Mouse (Mus musculus) forebrain, postnatal 0 days (tissue): ENCODE data around the gene Ccno. TPM values are rescaled to one million over a fixed set of nuclear protein-coding genes. Genes with fewer than 3 reads are reported as not detected.
A peak's percentile ranks its signal among the peaks of the same experiment; 100 is the strongest.

Experiments used
- ATAC-seq: fragments of 200-750 bp; cut with Nextera tagmentation; 2 replicates; pipeline ENCODE4 v1.8.0; 2017; ENCODE audit warnings: mild to moderate bottlenecking, moderate library complexity
- DNase-seq: peaks from one replicate; pipeline ENCODE4 v3.0.0-alpha.2; 2015
- H3K27ac ChIP-seq: fragments of 300-500 bp; sonication (generic); 2 replicates; pipeline ENCODE4 v1.5.1; 2014; ENCODE audit warnings: low read depth, mild to moderate bottlenecking, antibody characterized with exemption, low read length, moderate library complexity, mixed read lengths
- H3K27me3 ChIP-seq: fragments of 300-500 bp; sonication (generic); 2 replicates; pipeline ENCODE4 v1.6.1; 2014; ENCODE audit warnings: mild to moderate bottlenecking, low read length, mixed read lengths; ENCODE audit not compliant: insufficient read depth
- H3K36me3 ChIP-seq: fragments of 300-500 bp; sonication (generic); 2 replicates; pipeline ENCODE4 v1.6.1; 2014; ENCODE audit warnings: mild to moderate bottlenecking, moderate library complexity; ENCODE audit not compliant: insufficient read depth
- H3K4me1 ChIP-seq: fragments of 300-500 bp; sonication (generic); 2 replicates; pipeline ENCODE4 v1.6.1; 2014; ENCODE audit warnings: antibody characterized with exemption; ENCODE audit not compliant: insufficient read depth
- H3K4me2 ChIP-seq: fragments of 300-500 bp; sonication (generic); 2 replicates; pipeline ENCODE4 v1.6.1; 2014; ENCODE audit warnings: low read depth, mild to moderate bottlenecking, moderate library complexity
- H3K4me3 ChIP-seq: fragments of 300-500 bp; sonication (generic); 2 replicates; pipeline ENCODE4 v1.5.1; 2014; ENCODE audit warnings: low read depth, low read length, mixed read lengths
- H3K9ac ChIP-seq: fragments of 300-500 bp; sonication (generic); 2 replicates; pipeline ENCODE4 v1.6.1; 2014; ENCODE audit warnings: mild to moderate bottlenecking
- H3K9me3 ChIP-seq: fragments of 300-500 bp; sonication (generic); 2 replicates; pipeline ENCODE4 v1.6.1; 2016; ENCODE audit warnings: low read length
- CTCF ChIP-seq: sonication (generic); IDR thresholded peaks from 2 replicates; pipeline ENCODE4 v1.5.1; 2016; ENCODE audit warnings: antibody characterized with exemption, control low read depth, low read depth
- WGBS: fragments of 180-500 bp; shearing (Covaris S2); extraction: QIAGEN DNeasy Blood & Tissue Kit; methylation state at CpG from one replicate; pipeline ENCODE4 v1.1.7; 2014; 5-methylcytosine and 5-hydroxymethylcytosine counted together
- polyA plus RNA-seq: library from polyadenylated mRNA; unstranded; fragments of >200 nt; fragmentation: Nextera tagmentation; extraction: Ambion mirVana; gene quantifications from 2 replicates; pipeline ENCODE4 v1.2.1, GENCODE M21; 2015
- total RNA-seq: library from RNA; depleted of rRNA; stranded (reverse); fragments of >200 nt; gene quantifications from 2 replicates; pipeline ENCODE4 v1.2.3, GENCODE M21; 2014; rRNA removed

Ccno gene
- total RNA-seq (3.0 and 6.8 TPM in 2 replicates), polyA plus RNA-seq (2.6 and 3.3 TPM in 2 replicates)

- WGBS, result under 1% methylated on average over 47 of the region's 47 CpGs
- Histone ChIP-seq H3K4me2 (peak within 1 kb of the TSS; percentile 97), H3K36me3 (no peaks in the 10 kb centered on the region), H3K9ac (peak within 1 kb of the TSS; percentile 43), H3K9me3 (no peaks in the 10 kb centered on the region), H3K27me3 (peaks cover 52% of the 10 kb centered on the region), H3K4me3 (peak within 1 kb of the TSS; percentile 56), H3K4me1 (peaks cover 10% of the 10 kb centered on the region), H3K27ac (peak within 1 kb of the TSS; percentile 45; the same call in 1 of the 2 replicates)
- DNase-seq, result peak; percentile 95
- no peak; the same call in none of the 2 replicates for TF ChIP-seq CTCF
- ATAC-seq, result peak; percentile 98
Measured at GRCm38 (mm10) chr13:112987532-112987943, at the start of gene Ccno. Gene Ccno (plus strand): TSS chr13:112987802.

DNA sequence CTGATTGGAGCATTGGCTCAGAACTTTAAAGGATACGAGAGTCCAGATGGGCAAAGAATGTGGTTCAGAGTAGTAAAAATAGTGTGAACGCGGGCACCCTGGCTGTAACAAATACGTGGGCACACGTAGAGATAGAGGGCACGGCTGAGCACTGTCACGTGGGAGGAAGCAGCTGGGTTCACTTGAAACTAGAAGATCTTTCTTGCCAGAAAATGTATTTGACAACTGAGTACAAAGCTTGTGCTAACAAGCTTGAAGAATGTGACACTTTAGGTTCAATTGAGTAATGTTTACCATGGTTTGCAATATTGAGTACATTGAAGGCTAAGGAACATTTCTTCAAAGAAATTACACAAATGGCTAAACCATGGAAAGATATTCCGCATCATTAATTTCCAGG is 49.5 kb upstream of the Ccno start:
- H3K9ac ChIP-seq, result no peak overlapping the region
- peaks cover 67% of the 10 kb centered on the region for H3K36me3 ChIP-seq
- ATAC-seq, result no peak
- H3K4me2 ChIP-seq, result no peak overlapping the region
- no peak for TF ChIP-seq CTCF
- DNase-seq, result no peak
- H3K4me1 ChIP-seq, result no peaks in the 10 kb centered on the region
- H3K9me3 ChIP-seq, result no peaks in the 10 kb centered on the region
- H3K4me3 ChIP-seq, result no peak overlapping the region
- 93% methylated on average over 8 of the region's 8 CpGs for WGBS
- H3K27me3 ChIP-seq, result no peaks in the 10 kb centered on the region
- H3K27ac ChIP-seq, result no peak overlapping the region

DNA sequence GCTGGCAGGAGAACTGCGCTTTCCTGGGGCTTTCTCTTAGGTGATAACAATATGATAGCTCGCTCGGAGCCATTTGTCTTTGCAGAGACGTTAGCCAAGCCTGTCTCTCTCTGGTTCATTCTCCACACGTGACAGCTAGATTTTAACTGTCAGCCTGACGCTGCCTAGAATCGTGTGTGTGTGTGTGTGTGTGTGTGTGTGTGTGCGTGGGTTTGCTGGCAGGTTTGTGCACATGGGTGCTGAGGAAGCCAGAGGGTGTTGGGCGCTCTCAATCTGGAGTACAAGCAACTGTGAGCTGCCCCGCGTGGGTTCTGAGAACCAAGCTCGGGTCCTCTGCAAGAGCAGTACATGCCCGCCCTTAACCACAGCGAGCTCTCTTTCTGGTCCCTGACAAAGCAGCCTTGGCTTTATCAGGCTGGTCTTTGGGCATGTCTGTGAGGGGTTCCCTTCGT is 45.7 kb upstream of the Ccno start:
- no peak overlapping the region for H3K4me2 ChIP-seq
- H3K4me1 ChIP-seq, result no peaks in the 10 kb centered on the region
- no peaks in the 10 kb centered on the region for H3K9me3 ChIP-seq
- no peak for TF ChIP-seq CTCF
- WGBS, result 78% methylated on average over 15 of the region's 15 CpGs
- H3K9ac ChIP-seq, result no peak overlapping the region
- no peaks in the 10 kb centered on the region for H3K27me3 ChIP-seq
- no peak overlapping the region for H3K4me3 ChIP-seq
- peak; percentile 19 for DNase-seq
- H3K27ac ChIP-seq, result no peak overlapping the region
- peak; percentile 34; the same call in 1 of the 2 replicates for ATAC-seq
- peaks cover 68% of the 10 kb centered on the region for H3K36me3 ChIP-seq

DNA sequence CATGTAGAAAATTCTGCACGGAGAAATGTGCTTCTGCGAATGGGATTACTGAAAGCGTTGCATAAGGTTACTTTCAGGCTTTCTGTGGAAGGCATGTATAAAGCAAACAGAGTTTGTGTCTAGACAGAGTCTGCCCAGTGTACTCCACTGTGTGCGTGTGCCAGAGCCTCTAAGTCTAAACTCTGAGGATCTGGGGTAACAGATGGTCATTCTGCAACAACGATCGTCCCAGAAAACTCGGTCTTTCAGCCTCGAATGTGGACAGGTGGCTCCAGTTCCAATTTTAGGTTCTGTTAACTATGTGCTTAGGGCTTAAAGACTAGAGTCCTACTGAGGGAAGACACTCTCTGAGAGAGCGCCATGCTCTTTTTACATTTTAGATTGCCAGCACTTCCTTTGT is 42.3 kb upstream of the Ccno start:
- Histone ChIP-seq H3K9ac (no peak overlapping the region), H3K27ac (no peak overlapping the region), H3K4me2 (no peak overlapping the region), H3K36me3 (peaks cover 67% of the 10 kb centered on the region), H3K27me3 (no peaks in the 10 kb centered on the region), H3K4me3 (no peak overlapping the region), H3K9me3 (no peaks in the 10 kb centered on the region), H3K4me1 (no peaks in the 10 kb centered on the region)
- 86% methylated on average over 9 of the region's 9 CpGs for WGBS
- ATAC-seq (peak; percentile 74), DNase-seq (peak; percentile 24)
- TF ChIP-seq CTCF, result no peak

DNA sequence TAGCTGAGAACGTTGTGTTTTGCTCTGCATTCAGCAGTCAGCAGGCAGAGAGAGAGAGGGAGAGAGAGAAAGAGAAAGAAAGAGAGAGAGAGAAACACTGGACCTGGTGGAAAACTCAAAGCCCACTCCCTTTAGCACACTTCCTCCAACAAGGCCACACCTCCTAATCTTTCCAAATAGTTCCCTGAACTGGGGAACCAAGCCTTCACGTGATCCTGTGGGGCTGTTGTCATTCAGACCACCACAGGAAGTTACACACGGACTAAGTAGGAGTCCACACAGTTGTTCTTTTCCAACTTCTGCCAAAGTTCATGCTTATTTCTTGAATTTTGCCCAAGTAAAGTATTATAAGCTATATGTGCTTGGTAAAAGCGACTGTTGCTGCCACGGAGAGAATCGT is 41.7 kb upstream of the Ccno start:
- TF ChIP-seq CTCF, result no peak

GRCm38 (mm10) chr13:112954067-112954466 is 33.5 kb upstream of the Ccno start:
- no peaks in the 10 kb centered on the region for H3K4me1 ChIP-seq
- H3K9ac ChIP-seq, result no peak overlapping the region
- 87% methylated on average over 8 of the region's 8 CpGs for WGBS
- no peak for ATAC-seq
- no peak overlapping the region for H3K4me2 ChIP-seq
- H3K27ac ChIP-seq, result no peak overlapping the region
- H3K4me3 ChIP-seq, result no peak overlapping the region
- H3K9me3 ChIP-seq, result no peaks in the 10 kb centered on the region
- H3K36me3 ChIP-seq, result peaks cover 70% of the 10 kb centered on the region
- no peak for DNase-seq
- H3K27me3 ChIP-seq, result no peaks in the 10 kb centered on the region
- no peak for TF ChIP-seq CTCF

More for the DNA sequence above, 41.7 kb upstream of the Ccno start:
- Histone ChIP-seq H3K9ac (no peak overlapping the region), H3K4me2 (no peak overlapping the region), H3K27ac (no peak overlapping the region), H3K27me3 (no peaks in the 10 kb centered on the region), H3K36me3 (peaks cover 70% of the 10 kb centered on the region), H3K4me3 (no peak overlapping the region), H3K9me3 (no peaks in the 10 kb centered on the region), H3K4me1 (no peaks in the 10 kb centered on the region)
- no peak for ATAC-seq
- 82% methylated on average over 6 of the region's 6 CpGs for WGBS
- DNase-seq, result no peak

DNA sequence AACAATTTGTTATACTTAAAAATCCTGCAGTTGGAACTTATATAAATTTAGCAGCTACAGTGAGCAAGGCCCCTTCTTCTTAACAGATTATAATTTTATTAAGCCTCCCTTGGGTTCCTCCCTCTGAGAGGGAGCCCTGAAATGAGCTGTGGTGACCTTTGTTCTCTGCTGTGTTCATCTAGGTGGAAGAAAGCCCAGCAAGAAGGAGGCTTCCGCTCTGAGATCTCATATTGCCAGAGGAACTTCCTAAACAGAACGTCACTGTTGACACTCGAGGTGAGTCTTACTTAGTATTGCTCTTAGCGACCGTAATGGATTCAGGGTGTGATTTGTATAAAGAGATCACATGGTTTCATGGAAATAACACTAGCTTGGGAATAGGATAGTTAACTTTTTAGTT is 24.5 kb upstream of the Ccno start:
- 83% methylated on average over 5 of the region's 5 CpGs for WGBS
- no peak overlapping the region for H3K4me3 ChIP-seq
- no peak for ATAC-seq
- H3K27ac ChIP-seq, result no peak overlapping the region
- no peak overlapping the region for H3K4me2 ChIP-seq
- no peaks in the 10 kb centered on the region for H3K27me3 ChIP-seq
- H3K9ac ChIP-seq, result no peak overlapping the region
- H3K36me3 ChIP-seq, result peaks cover 56% of the 10 kb centered on the region
- no peaks in the 10 kb centered on the region for H3K4me1 ChIP-seq
- H3K9me3 ChIP-seq, result no peaks in the 10 kb centered on the region
- no peak for TF ChIP-seq CTCF
- no peak for DNase-seq

- Histone ChIP-seq H3K27me3 (no peaks in the 10 kb centered on the region), H3K9me3 (no peaks in the 10 kb centered on the region), H3K9ac (no peak overlapping the region), H3K4me2 (no peak overlapping the region), H3K4me1 (no peaks in the 10 kb centered on the region), H3K36me3 (peaks cover 65% of the 10 kb centered on the region), H3K27ac (no peak overlapping the region), H3K4me3 (no peak overlapping the region)
- DNase-seq (no peak), ATAC-seq (no peak)
- TF ChIP-seq CTCF, result no peak
- 91% methylated on average over 12 of the region's 12 CpGs for WGBS
Measured at GRCm38 (mm10) chr13:112964421-112964820, 23.2 kb upstream of the Ccno start.
